Mouse (Mus musculus) small intestine, adult 2 months (tissue): ENCODE results near the gene Dlx2.

Source experiments
- CTCF ChIP-seq: fragments of 200-500 bp; IDR thresholded peaks from 2 replicates; pipeline ENCODE4 v1.5.1; 2012; ENCODE audit warnings: low read depth, mild to moderate bottlenecking, control low read depth, inconsistent platforms, low read length, moderate library complexity, mixed read lengths; ENCODE audit not compliant: insufficient replicate concordance, insufficient read length; ENCODE audit errors: extremely low read depth
- POLR2A ChIP-seq: fragments of 200-500 bp; IDR thresholded peaks from 2 replicates; pipeline ENCODE4 v1.6.1; 2012; ENCODE audit warnings: low read depth, mild to moderate bottlenecking, control low read depth, inconsistent platforms, low read length, moderate library complexity

DNA sequence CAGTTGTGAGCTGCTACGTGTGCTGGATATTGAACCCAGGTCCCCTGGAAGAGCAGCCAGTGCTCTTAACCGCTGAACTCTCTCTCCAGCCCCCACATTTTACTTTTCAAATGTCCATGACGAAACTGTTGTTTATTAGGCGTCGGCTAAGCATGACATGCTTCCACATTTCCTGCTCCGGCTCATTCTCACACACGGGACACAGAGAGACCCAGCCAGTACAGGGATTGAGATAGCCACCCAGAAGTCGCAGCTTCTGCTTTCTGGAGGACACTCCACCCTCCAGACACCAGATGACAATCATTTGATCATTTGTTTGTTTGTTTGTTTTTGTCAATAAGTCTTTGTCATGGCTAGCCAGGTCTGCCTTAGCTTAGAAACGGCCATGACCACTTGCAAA lies 41.7 kb downstream of the Dlx2 start:
- TF ChIP-seq POLR2A (no peak), CTCF (no peak)
